Mouse (Mus musculus): ENCODE results near the gene Mapk8ip2.
A peak's percentile ranks its signal among the peaks of the same experiment; 100 is the strongest.
"Not testable (repeated sequence)": the region's sequence is repeated elsewhere in the genome, so short reads cannot be mapped to it uniquely, and the experiment has no call there.

Gene Mapk8ip2

GRCm38 (mm10) chr15:89453865-89454478, at the start of gene Mapk8ip2:
Gene Mapk8ip2 (plus strand): TSS chr15:89453913.
- DNase-seq (ENCODE audit: low spot score): no peak

- DNase-seq (ENCODE audit: low spot score): no peak
These were observed 48.7 kb upstream of the Mapk8ip2 start for GRCm38 (mm10) chr15:89404831-89405623.

DNA sequence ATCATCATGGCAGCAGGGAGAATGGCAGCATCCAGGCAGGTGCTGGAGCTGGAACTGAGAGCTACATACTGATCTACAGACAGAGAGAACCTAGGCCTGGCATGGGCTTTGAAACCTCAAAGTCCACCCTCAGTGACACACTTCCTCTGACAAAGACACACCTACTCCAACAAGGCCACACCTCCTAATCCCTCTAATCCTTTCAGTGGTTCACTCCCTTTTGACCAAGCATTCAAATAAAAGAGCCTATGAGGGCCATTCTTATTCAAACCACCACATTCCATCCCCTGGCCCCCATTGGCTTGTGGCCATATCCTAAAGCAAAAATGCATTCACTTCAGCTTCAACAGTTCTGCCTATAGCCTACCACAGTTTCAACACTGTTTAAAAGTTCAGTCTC, 47.0 kb upstream of the Mapk8ip2 start:
- no peak for DNase-seq (ENCODE audit: low spot score)

DNA sequence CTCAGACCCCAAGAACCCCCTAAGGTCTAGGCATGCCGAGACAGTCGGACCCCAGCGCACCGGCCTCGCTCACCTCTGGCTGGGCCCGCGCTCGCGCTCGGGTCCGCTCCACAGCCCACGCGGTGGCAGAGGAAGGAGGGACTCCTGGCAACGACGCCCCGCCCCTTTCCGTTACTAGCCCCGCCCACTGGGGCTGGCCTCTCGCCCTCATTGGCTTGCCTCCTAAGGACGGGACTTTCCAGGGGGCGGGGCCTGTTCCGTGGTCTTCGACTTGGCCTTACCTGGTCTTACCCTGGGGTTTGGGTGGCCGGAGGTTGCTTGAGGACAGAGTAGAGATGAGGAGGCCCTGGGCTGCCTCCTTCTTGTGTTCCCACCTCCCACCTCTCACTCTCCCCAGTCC, 43.6 kb upstream of the Mapk8ip2 start, which contains the start of gene Syce3:
Syce3 (minus strand) TSS at position 386 of the 400 bp plus-strand sequence.
- DNase-seq (ENCODE audit: low spot score): no peak

DNA sequence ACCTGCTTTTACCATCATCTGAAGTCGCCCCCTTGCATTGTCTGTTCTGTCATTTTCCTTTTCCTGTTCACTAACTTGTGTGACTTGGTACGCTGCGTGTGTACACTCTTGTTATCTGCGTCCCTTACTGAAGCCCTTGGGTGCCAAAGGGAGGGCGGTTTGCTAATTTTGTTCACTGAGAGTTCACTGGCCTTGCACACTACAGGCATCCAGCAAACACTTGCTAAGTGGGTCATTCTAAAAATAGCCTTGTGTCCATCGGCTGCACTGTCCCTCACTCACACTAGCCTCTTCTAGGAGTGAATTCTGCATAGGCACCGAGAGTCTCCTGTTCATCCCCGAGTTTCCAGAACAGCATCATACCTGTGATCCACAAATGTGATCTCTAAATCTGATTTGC, 38.4 kb upstream of the Mapk8ip2 start:
- DNase-seq (ENCODE audit: low spot score): no peak

GRCm38 (mm10) chr15:89421938-89422337, 31.8 kb upstream of the Mapk8ip2 start:
- no peak for DNase-seq (ENCODE audit: low spot score)

- no peak for DNase-seq (ENCODE audit: low spot score)
These were observed 29.1 kb upstream of the Mapk8ip2 start for GRCm38 (mm10) chr15:89424621-89425020.

DNA sequence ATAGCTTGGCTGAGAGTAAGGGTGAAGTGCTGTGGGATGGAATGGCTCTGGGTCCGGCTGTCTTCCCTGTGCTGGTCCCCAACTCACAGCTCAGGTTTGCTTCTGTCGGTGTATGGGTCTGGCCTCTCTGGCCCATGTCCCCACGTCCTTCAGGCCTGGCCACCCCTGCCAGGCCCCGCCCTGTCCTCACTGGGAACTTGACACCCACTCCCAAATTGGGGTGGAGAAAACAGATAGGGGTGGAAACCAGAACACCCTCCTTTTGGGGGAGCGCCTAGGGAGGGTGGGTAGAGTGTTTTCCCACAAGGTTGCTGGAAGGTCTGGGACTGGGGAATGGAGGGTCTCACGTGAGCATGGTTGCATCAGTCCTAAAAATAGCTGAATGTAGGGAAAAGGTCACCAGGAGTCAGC, 28.0 kb upstream of the Mapk8ip2 start, which contains the start of gene Cpt1b:
Cpt1b (minus strand) TSS at position 153 of the 411 bp plus-strand sequence.
- no peak for DNase-seq (ENCODE audit: low spot score)

- no peak for DNase-seq (ENCODE audit: low spot score)
These were observed 27.0 kb upstream of the Mapk8ip2 start for GRCm38 (mm10) chr15:89426716-89427115.

DNA sequence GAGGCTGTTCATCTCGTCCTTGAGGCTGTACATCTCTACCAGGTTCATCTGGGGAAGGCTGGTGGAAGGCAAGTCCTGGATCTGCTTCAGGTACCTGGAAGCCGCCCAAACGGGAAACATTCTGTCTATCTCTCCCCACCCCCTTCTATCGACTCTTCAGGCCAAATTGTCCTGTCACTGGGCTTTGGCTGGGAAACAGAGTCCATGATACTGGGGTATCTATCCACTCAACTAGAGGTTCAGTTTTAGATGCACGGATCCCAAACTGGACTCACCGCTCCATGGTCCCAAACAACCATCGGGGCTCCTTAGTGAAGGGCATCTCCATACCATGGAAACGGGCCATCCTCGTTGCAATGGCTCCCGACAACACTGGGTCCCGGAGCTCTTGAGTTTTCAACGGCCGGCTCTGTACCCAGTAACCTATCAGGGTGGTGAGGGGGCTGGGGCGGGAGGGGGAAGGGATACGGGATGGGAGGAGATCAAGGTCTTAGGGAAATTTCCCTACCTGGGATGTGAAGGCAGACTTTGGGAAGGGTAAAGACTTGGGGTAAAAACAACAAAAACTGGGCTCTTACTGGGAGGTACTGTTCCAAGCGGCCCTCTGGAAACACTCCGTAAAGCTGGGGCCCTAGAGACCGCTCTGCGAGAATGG, 25.4 kb upstream of the Mapk8ip2 start:
- no peak for DNase-seq (ENCODE audit: low spot score)

- DNase-seq (ENCODE audit: low spot score): no peak
These were observed 24.8 kb upstream of the Mapk8ip2 start for GRCm38 (mm10) chr15:89428821-89429351.

DNA sequence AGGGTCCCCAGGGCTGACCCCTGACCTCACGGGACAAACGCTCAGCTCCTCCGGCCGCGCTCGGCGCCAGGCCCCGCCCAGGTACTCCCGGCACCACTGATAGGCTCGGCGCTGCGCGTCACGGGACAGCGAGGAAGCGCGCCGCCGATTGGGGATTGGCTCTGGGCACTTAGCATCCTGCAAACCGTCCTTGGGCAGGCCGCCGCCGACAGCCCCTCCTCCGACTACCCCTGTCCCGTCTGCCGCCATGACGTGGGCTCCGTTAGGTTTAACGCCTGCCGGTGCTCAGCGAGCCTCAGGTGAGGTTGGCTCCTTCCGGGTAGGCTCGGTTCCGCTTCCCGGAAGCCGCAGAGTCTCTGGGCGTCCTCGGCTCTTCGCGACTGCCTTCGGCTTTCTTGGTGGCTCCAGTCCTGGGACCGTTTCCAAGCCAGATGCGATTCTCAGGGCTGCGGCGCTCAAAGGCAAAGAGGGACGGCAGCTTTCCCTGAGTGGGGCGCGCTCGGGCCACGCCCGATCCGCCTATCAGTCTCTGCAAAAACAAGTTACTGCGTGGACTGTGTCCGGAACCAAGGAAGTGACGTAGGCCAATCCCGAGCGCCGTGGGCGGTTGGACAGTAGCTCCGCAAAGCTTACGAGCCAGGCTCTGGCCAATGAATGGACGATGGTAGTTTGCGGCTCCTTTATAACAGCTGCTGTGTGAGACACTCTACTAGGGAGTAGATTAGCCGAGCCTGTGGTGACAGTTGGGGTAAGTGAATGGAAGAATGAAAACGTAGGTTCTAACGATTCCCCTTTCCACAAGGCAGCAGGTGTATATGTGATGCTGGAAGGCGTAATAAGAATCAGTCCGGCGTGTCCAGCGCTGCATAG, 24.1 kb upstream of the Mapk8ip2 start, which contains the start of the genes C730034F03Rik, Gm44502 and Chkb:
C730034F03Rik (plus strand) TSS at position 238 of the 870 bp plus-strand sequence.
Gm44502 (minus strand) TSS at position 345 of the 870 bp plus-strand sequence.
Chkb (minus strand) TSS at position 557 of the 870 bp plus-strand sequence.
- DNase-seq (ENCODE audit: low spot score): peak; percentile 88

DNA sequence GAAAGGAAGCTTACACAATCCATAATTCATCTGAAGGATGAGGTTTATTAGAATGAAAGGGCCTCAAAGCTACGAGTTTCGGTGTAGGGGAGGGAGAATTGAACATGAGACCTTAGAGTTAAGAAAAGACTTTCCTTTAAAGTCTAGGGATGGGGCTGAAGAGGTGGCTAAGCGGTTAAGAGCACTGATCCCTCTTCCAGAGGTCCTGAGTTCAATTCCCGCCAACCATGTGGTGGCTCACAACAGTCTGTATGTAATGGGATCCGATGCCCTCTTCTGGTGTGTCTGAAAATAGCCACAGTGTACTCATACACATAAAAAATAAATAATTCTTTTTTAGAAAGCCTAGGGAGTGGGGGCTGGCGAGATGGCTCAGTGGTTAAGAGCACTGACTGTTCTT, 23.4 kb upstream of the Mapk8ip2 start:
- DNase-seq (ENCODE audit: low spot score): no peak

DNA sequence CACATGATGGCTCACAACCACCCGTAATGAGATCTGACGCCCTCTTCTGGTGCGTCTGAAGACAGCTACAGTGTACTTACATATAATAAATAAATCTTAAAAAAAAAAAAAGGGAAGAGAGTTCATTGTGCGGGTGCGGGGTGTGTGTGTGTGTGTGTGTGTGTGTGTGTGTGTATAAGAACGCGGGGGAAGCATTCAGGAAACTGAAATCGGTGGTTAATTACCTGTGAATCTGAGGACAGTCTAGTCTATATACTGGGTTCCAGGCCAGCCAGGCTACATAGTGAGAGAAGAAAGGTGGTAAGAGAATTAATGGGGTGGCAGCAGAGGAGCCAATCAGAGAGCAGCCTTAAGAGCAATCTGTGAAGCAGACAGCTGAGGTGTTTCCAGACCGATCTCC, 22.9 kb upstream of the Mapk8ip2 start:
- DNase-seq (ENCODE audit: low spot score): not testable (repeated sequence)

DNA sequence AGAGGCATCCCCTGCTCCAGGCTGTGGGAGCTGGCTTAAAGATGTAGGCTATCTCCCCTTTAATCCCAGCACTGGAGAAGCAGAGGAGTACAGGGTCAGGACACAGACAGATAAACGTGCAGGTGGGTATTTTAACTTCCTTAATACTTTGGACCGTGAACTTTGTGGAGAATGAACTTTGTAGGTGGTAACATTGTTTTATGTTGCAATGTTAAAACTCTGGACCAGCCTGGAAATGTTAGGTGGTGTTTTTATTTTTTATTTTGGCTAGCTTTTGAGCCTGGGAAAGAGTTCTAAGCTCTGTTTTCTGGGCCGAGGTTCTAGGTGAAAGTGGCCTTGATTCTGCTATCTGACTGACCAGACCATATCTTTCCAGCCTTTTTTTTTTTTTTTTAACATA, 22.4 kb upstream of the Mapk8ip2 start:
- no peak for DNase-seq (ENCODE audit: low spot score)

GRCm38 (mm10) chr15:89431806-89432205, 21.9 kb upstream of the Mapk8ip2 start:
- DNase-seq (ENCODE audit: low spot score): no peak

- no peak for DNase-seq (ENCODE audit: low spot score)
These were observed 20.8 kb upstream of the Mapk8ip2 start for GRCm38 (mm10) chr15:89432946-89433345.

DNA sequence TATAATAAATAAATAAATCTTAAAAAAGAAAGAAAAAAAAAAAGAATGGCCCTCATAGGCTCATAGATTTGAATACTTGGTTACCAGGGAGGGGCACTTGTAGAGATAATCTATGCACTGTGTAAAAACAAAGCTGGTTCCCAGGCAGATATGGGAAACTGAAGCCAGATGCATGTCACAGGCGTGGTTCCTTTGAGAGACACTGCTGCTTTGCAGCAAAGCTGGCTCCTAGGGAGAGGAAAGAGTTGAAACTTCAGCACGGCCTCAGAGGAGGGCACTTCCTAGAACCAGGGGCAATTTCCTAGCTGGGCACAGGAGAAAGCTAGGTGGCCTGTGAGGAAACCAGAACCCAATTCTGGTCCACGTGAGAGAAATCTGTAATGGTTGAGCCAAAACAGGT, 19.6 kb upstream of the Mapk8ip2 start:
- DNase-seq (ENCODE audit: low spot score): no peak

- no peak for DNase-seq (ENCODE audit: low spot score)
These were observed 17.8 kb upstream of the Mapk8ip2 start for GRCm38 (mm10) chr15:89435878-89436277.

DNA sequence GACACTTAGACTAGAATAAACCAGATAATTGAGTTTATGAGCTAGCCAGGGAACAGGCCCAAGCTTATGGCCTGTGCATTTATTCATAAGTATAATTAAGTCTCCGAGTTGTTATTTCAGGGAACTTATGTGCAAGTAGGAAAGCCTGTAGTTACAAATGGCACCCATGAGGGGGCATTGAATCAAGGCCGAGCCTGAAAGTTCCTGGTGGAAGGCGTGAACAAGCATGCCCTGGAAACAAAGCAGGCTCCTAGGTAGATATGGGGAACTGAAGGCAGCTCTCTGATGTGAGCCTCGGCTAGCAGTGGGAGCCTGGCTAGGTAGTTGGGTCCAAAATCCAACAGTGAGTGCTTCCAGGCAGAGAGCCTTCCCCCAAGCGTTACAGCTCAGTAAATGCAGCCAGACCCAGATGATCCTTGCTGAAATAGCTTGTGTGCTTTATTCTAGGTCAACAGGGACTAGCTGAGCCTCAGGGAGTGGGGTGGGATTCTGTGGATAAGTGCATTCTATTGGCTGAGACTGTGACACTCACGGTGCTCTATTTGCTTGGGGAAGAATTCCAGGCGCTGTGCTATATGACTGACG, 11.1 kb upstream of the Mapk8ip2 start:
- no peak for DNase-seq (ENCODE audit: low spot score)
